Mouse (Mus musculus) liver, embryonic 12.5 days (tissue): ENCODE results near the gene Per1. TPM values are rescaled to one million over a fixed set of nuclear protein-coding genes. Genes with fewer than 3 reads are reported as not detected.

ENCODE experiments used
- ATAC-seq: fragments of 200-750 bp; cut with Nextera tagmentation; 2 replicates; pipeline ENCODE4 v1.8.0; 2017; ENCODE audit warnings: moderate number of reproducible peaks, mild to moderate bottlenecking, moderate library complexity
- H3K27ac ChIP-seq: fragments of 300-500 bp; sonication (generic); 2 replicates; pipeline ENCODE4 v1.5.1; 2016; ENCODE audit warnings: mild to moderate bottlenecking
- H3K27me3 ChIP-seq: fragments of 300-500 bp; sonication (generic); replicated peaks from 2 replicates; pipeline ENCODE4 v1.6.1; 2016; ENCODE audit warnings: mild to moderate bottlenecking, moderate library complexity
- H3K36me3 ChIP-seq: fragments of 300-500 bp; sonication (generic); 2 replicates; pipeline ENCODE4 v1.6.1; 2016; ENCODE audit warnings: mild to moderate bottlenecking, moderate library complexity
- H3K4me1 ChIP-seq: fragments of 300-500 bp; sonication (generic); 2 replicates; pipeline ENCODE4 v1.6.1; 2016
- H3K4me2 ChIP-seq: fragments of 300-500 bp; sonication (generic); 2 replicates; pipeline ENCODE4 v1.6.1; 2016; ENCODE audit warnings: mild to moderate bottlenecking, moderate library complexity
- H3K4me3 ChIP-seq: fragments of 300-500 bp; sonication (generic); 2 replicates; pipeline ENCODE4 v1.5.1; 2016; ENCODE audit warnings: mild to moderate bottlenecking, moderate library complexity
- H3K9ac ChIP-seq: fragments of 300-500 bp; sonication (generic); 2 replicates; pipeline ENCODE4 v1.6.1; 2016; ENCODE audit warnings: mild to moderate bottlenecking, moderate library complexity
- H3K9me3 ChIP-seq: fragments of 300-500 bp; sonication (generic); replicated peaks from 2 replicates; pipeline ENCODE4 v1.6.1; 2016; ENCODE audit warnings: mild to moderate bottlenecking, moderate library complexity
- WGBS: fragments of 180-500 bp; shearing (Covaris S2); methylation state at CpG from one replicate; pipeline ENCODE4 v1.1.7; 2016; ENCODE audit not compliant: insufficient replicate concordance; 5-methylcytosine and 5-hydroxymethylcytosine counted together
- polyA plus RNA-seq: library from polyadenylated mRNA; unstranded; fragments of >200 nt; fragmentation: Nextera tagmentation; extraction: Ambion mirVana; gene quantifications from 2 replicates; pipeline ENCODE4 v1.2.1, GENCODE M21; 2016

Gene Per1
- polyA plus RNA-seq, 1 experiment from 2014 or later = 2.5 TPM

- no peaks in the 10 kb centered on the region for H3K9me3 ChIP-seq
- no peak overlapping the region for H3K27ac ChIP-seq
- peaks cover 90% of the 10 kb centered on the region for H3K36me3 ChIP-seq
- no peak overlapping the region for H3K4me2 ChIP-seq
- H3K4me1 ChIP-seq = peaks cover 24% of the 10 kb centered on the region
- H3K9ac ChIP-seq = no peak overlapping the region
- no peaks in the 10 kb centered on the region for H3K27me3 ChIP-seq
- H3K4me3 ChIP-seq = no peak overlapping the region
- WGBS = 84% methylated on average over 14 of the region's 14 CpGs
- no peak for ATAC-seq
Observed at GRCm38 (mm10) chr11:69104487-69104886, 9.5 kb downstream of the Per1 start.

- Histone ChIP-seq H3K27ac (no peak overlapping the region), H3K4me1 (peaks cover 24% of the 10 kb centered on the region), H3K9ac (no peak overlapping the region), H3K9me3 (no peaks in the 10 kb centered on the region), H3K4me2 (no peak overlapping the region), H3K4me3 (no peak overlapping the region), H3K27me3 (no peaks in the 10 kb centered on the region), H3K36me3 (peaks cover 92% of the 10 kb centered on the region)
- no peak for ATAC-seq
- 79% methylated on average over 6 of the region's 6 CpGs for WGBS
Observed at GRCm38 (mm10) chr11:69105227-69105626, 10.2 kb downstream of the Per1 start.

- Histone ChIP-seq H3K27me3 (no peaks in the 10 kb centered on the region), H3K36me3 (peaks cover 89% of the 10 kb centered on the region), H3K4me1 (peaks cover 20% of the 10 kb centered on the region), H3K9ac (no peak overlapping the region), H3K27ac (no peak overlapping the region), H3K9me3 (no peaks in the 10 kb centered on the region), H3K4me3 (no peak overlapping the region), H3K4me2 (no peak overlapping the region)
- ATAC-seq = no peak
- 69% methylated on average over 2 of the region's 2 CpGs for WGBS
Observed at GRCm38 (mm10) chr11:69105796-69106195, 10.8 kb downstream of the Per1 start.

GRCm38 (mm10) chr11:69106299-69106698 is 11.3 kb downstream of the Per1 start:
- Histone ChIP-seq H3K36me3 (peaks cover 84% of the 10 kb centered on the region), H3K27ac (no peak overlapping the region), H3K4me1 (peaks cover 19% of the 10 kb centered on the region), H3K9ac (no peak overlapping the region), H3K4me2 (no peak overlapping the region), H3K9me3 (no peaks in the 10 kb centered on the region), H3K4me3 (no peak overlapping the region), H3K27me3 (no peaks in the 10 kb centered on the region)
- 81% methylated on average over 11 of the region's 11 CpGs for WGBS
- no peak for ATAC-seq

GRCm38 (mm10) chr11:69106842-69107241 is 11.8 kb downstream of the Per1 start:
- H3K36me3 ChIP-seq = peaks cover 78% of the 10 kb centered on the region
- H3K4me3 ChIP-seq = no peak overlapping the region

GRCm38 (mm10) chr11:69107676-69108075 is 12.7 kb downstream of the Per1 start:
- Histone ChIP-seq H3K27ac (no peak overlapping the region), H3K4me2 (no peak overlapping the region), H3K9me3 (no peaks in the 10 kb centered on the region), H3K9ac (no peak overlapping the region), H3K4me1 (peaks cover 32% of the 10 kb centered on the region), H3K36me3 (peaks cover 70% of the 10 kb centered on the region), H3K4me3 (no peak overlapping the region), H3K27me3 (peaks cover 10% of the 10 kb centered on the region)
- 75% methylated on average over 11 of the region's 11 CpGs for WGBS
- no peak for ATAC-seq

More at GRCm38 (mm10) chr11:69106842-69107241, 11.8 kb downstream of the Per1 start:
- WGBS = 86% methylated on average over 11 of the region's 11 CpGs
- no peaks in the 10 kb centered on the region for H3K9me3 ChIP-seq
- peaks cover 25% of the 10 kb centered on the region for H3K4me1 ChIP-seq
- H3K4me2 ChIP-seq = no peak overlapping the region
- peaks cover 2% of the 10 kb centered on the region; the same call in 1 of the 2 replicates for H3K27me3 ChIP-seq
- no peak overlapping the region for H3K27ac ChIP-seq
- no peak for ATAC-seq
- no peak overlapping the region for H3K9ac ChIP-seq

GRCm38 (mm10) chr11:69108223-69108622 is 13.2 kb downstream of the Per1 start:
- no peak for ATAC-seq
- peaks cover 64% of the 10 kb centered on the region for H3K36me3 ChIP-seq

GRCm38 (mm10) chr11:69109032-69109900 is 14.2 kb downstream of the Per1 start:
- peak overlapping the region; percentile 70 for H3K4me2 ChIP-seq
- no peaks in the 10 kb centered on the region for H3K9me3 ChIP-seq
- WGBS = 79% methylated on average over 13 of the region's 13 CpGs
- H3K4me1 ChIP-seq = peaks cover 32% of the 10 kb centered on the region
- H3K27me3 ChIP-seq = peaks cover 22% of the 10 kb centered on the region
- peaks cover 54% of the 10 kb centered on the region for H3K36me3 ChIP-seq
- H3K27ac ChIP-seq = peak overlapping the region; percentile 67; the same call in 1 of the 2 replicates
- H3K4me3 ChIP-seq = 0 out of 2 replicates have a peak overlapping the region, but pooled peaks have one; percentile 57
- peak overlapping the region; percentile 53; the same call in 1 of the 2 replicates for H3K9ac ChIP-seq
- ATAC-seq = no peak

More at GRCm38 (mm10) chr11:69108223-69108622, 13.2 kb downstream of the Per1 start:
- Histone ChIP-seq H3K9me3 (no peaks in the 10 kb centered on the region), H3K9ac (no peak overlapping the region), H3K27ac (no peak overlapping the region), H3K4me1 (peaks cover 32% of the 10 kb centered on the region), H3K4me3 (no peak overlapping the region), H3K4me2 (no peak overlapping the region), H3K27me3 (peaks cover 16% of the 10 kb centered on the region)
- 82% methylated on average over 9 of the region's 9 CpGs for WGBS

GRCm38 (mm10) chr11:69110319-69111046 is 15.5 kb downstream of the Per1 start:
- peaks cover 42% of the 10 kb centered on the region for H3K36me3 ChIP-seq
- ATAC-seq = peak; percentile 78
- WGBS = under 1% methylated on average over 30 of the region's 30 CpGs

GRCm38 (mm10) chr11:69111051-69111810 is 16.2 kb downstream of the Per1 start:
- WGBS = 4% methylated on average over 21 of the region's 21 CpGs

More at GRCm38 (mm10) chr11:69110319-69111046, 15.5 kb downstream of the Per1 start:
- H3K27me3 ChIP-seq = peaks cover 24% of the 10 kb centered on the region
- H3K4me2 ChIP-seq = peak overlapping the region; percentile 70
- H3K4me3 ChIP-seq = peak overlapping the region; percentile 57
- H3K9ac ChIP-seq = peak overlapping the region; percentile 53
- no peaks in the 10 kb centered on the region for H3K9me3 ChIP-seq
- H3K27ac ChIP-seq = peak overlapping the region; percentile 67
- peaks cover 32% of the 10 kb centered on the region for H3K4me1 ChIP-seq

GRCm38 (mm10) chr11:69111865-69112264 is 16.8 kb downstream of the Per1 start:
- Histone ChIP-seq H3K9me3 (no peaks in the 10 kb centered on the region), H3K27ac (no peak overlapping the region), H3K9ac (no peak overlapping the region), H3K4me1 (peaks cover 36% of the 10 kb centered on the region), H3K4me2 (peak overlapping the region; percentile 70), H3K27me3 (peaks cover 28% of the 10 kb centered on the region), H3K4me3 (peak overlapping the region; percentile 57; the same call in 1 of the 2 replicates), H3K36me3 (peaks cover 28% of the 10 kb centered on the region)
- no peak for ATAC-seq
- 34% methylated on average over 4 of the region's 4 CpGs for WGBS

More at GRCm38 (mm10) chr11:69111051-69111810, 16.2 kb downstream of the Per1 start:
- Histone ChIP-seq H3K27me3 (peaks cover 28% of the 10 kb centered on the region), H3K4me1 (peaks cover 32% of the 10 kb centered on the region), H3K4me3 (peak overlapping the region; percentile 57), H3K4me2 (peak overlapping the region; percentile 70), H3K9ac (peak overlapping the region; percentile 50), H3K36me3 (peaks cover 34% of the 10 kb centered on the region), H3K9me3 (no peaks in the 10 kb centered on the region), H3K27ac (0 out of 2 replicates have a peak overlapping the region, but pooled peaks have one; percentile 33)
- no peak for ATAC-seq
